Mouse (Mus musculus) embryonic fibroblast, embryonic 13.5 days (primary cell): Measurements from ENCODE around the gene Gzmm. TPM values are rescaled to one million over a fixed set of nuclear protein-coding genes. Genes with fewer than 3 reads are reported as not detected.

Experiments used
- H3K27ac ChIP-seq: 2 replicates; pipeline ENCODE4 v1.5.1; 2012; ENCODE audit warnings: low read length, control low read depth, inconsistent platforms; ENCODE audit not compliant: insufficient read depth
- H3K4me1 ChIP-seq: 2 replicates; pipeline ENCODE4 v1.6.1; 2011; ENCODE audit warnings: low read length; ENCODE audit not compliant: control insufficient read depth, insufficient read depth
- H3K4me3 ChIP-seq: 2 replicates; pipeline ENCODE4 v1.5.1; 2011; ENCODE audit warnings: mild to moderate bottlenecking, control low read depth, low read length; ENCODE audit not compliant: insufficient read depth
- CTCF ChIP-seq: IDR thresholded peaks from 2 replicates; pipeline ENCODE4 v1.5.1; 2011; ENCODE audit warnings: mild to moderate bottlenecking, control low read depth, low read length, moderate library complexity, borderline replicate concordance; ENCODE audit not compliant: insufficient read depth
- POLR2A ChIP-seq: IDR thresholded peaks from 2 replicates; pipeline ENCODE4 v1.6.1; 2011; ENCODE audit warnings: low read depth, mild to moderate bottlenecking, control low read depth, low read length, moderate library complexity
- polyA plus RNA-seq: library from polyadenylated mRNA; stranded (reverse); fragments of >200 nt; gene quantifications from 2 replicates; pipeline ENCODE4 v1.2.4, GENCODE M21; 2011; ENCODE audit warnings: low read depth; ENCODE audit not compliant: missing spikeins, insufficient read length

Gene Gzmm
- polyA plus RNA-seq, 1 experiment: not detected

- H3K4me3 ChIP-seq: peak overlapping the region; percentile 35
- TF ChIP-seq POLR2A (0 out of 2 replicates have a peak, but pooled peaks have one; percentile 21), CTCF (no peak)
- peaks cover 9% of the 10 kb centered on the region for H3K4me1 ChIP-seq
- H3K27ac ChIP-seq: peak overlapping the region; percentile 51
These were observed 8.0 kb upstream of the Gzmm start for GRCm38 (mm10) chr10:79680606-79681495.

GRCm38 (mm10) chr10:79681591-79682245 is 7.1 kb upstream of the Gzmm start, which contains the start of gene Cdc34:
Gene Cdc34, plus strand, starts transcription at chr10:79682195.
- Histone ChIP-seq H3K4me1 (peaks cover 9% of the 10 kb centered on the region), H3K27ac (peak within 1 kb of the TSS; percentile 64), H3K4me3 (peak within 1 kb of the TSS; percentile 88)
- no peak; the same call in none of the 2 replicates for TF ChIP-seq POLR2A
- TF ChIP-seq CTCF: no peak

GRCm38 (mm10) chr10:79682551-79682915 is 6.3 kb upstream of the Gzmm start:
- Histone ChIP-seq H3K4me1 (peaks cover 9% of the 10 kb centered on the region), H3K4me3 (peak overlapping the region; percentile 88), H3K27ac (peak overlapping the region; percentile 64)
- TF ChIP-seq CTCF (no peak), POLR2A (no peak)

- peaks cover 9% of the 10 kb centered on the region for H3K4me1 ChIP-seq
- 0 out of 2 replicates have a peak, but pooled peaks have one; percentile 28 for TF ChIP-seq POLR2A
- peak; percentile 50; the same call in 1 of the 2 replicates for TF ChIP-seq CTCF
- H3K4me3 ChIP-seq: peak overlapping the region; percentile 88
- peak overlapping the region; percentile 64 for H3K27ac ChIP-seq
These were observed 5.8 kb upstream of the Gzmm start for GRCm38 (mm10) chr10:79682916-79683582.

GRCm38 (mm10) chr10:79683726-79684640 is 4.8 kb upstream of the Gzmm start:
- peak overlapping the region; percentile 88 for H3K4me3 ChIP-seq
- peak overlapping the region; percentile 51 for H3K27ac ChIP-seq
- no peak for TF ChIP-seq POLR2A
- TF ChIP-seq CTCF: no peak
- H3K4me1 ChIP-seq: peaks cover 9% of the 10 kb centered on the region

GRCm38 (mm10) chr10:79684770-79685600 is 3.8 kb upstream of the Gzmm start:
- Histone ChIP-seq H3K4me3 (no peak overlapping the region), H3K27ac (no peak overlapping the region), H3K4me1 (peaks cover 9% of the 10 kb centered on the region)
- TF ChIP-seq CTCF: no peak
- no peak for TF ChIP-seq POLR2A

- H3K4me3 ChIP-seq: no peak overlapping the region
- TF ChIP-seq POLR2A: no peak
- no peak overlapping the region for H3K27ac ChIP-seq
- H3K4me1 ChIP-seq: peaks cover 9% of the 10 kb centered on the region
These were observed 2.6 kb upstream of the Gzmm start for GRCm38 (mm10) chr10:79686219-79686618.

- H3K27ac ChIP-seq: no peak overlapping the region
- H3K4me1 ChIP-seq: peaks cover 9% of the 10 kb centered on the region
- no peak overlapping the region for H3K4me3 ChIP-seq
- TF ChIP-seq POLR2A: no peak
- TF ChIP-seq CTCF: no peak
These were observed 2.1 kb upstream of the Gzmm start for GRCm38 (mm10) chr10:79686691-79687090.
